Mouse (Mus musculus) thymus, adult 18-20 months (tissue): ENCODE results near the gene Haspin.
A peak's percentile ranks its signal among the peaks of the same experiment; 100 is the strongest.

Source experiments
- DNase-seq, 2 experiments: peaks; one replicate each; pipeline ENCODE4 v3.0.0; 2022; ENCODE audit warnings: mixed read lengths in 2 of 2

Gene Haspin

GRCm38 (mm10) chr11:73137591-73138501, at the start of gene Haspin:
Haspin (minus strand) TSS chr11:73138294.
- DNase-seq = peak; percentile 82 to 83

GRCm38 (mm10) chr11:73187231-73187630, 49.1 kb upstream of the Haspin start:
- DNase-seq = no peak

GRCm38 (mm10) chr11:73185872-73186615, 48.0 kb upstream of the Haspin start:
- DNase-seq = no peak

- no peak for DNase-seq
Measured at GRCm38 (mm10) chr11:73177895-73178294, 39.8 kb upstream of the Haspin start.

- peak; percentile 49 to 51 for DNase-seq
Measured at GRCm38 (mm10) chr11:73177509-73177875, 39.4 kb upstream of the Haspin start.

GRCm38 (mm10) chr11:73176608-73177508, 38.8 kb upstream of the Haspin start, which contains the start of the genes Emc6 and Tax1bp3:
Emc6 (minus strand) TSS chr11:73177037.
Tax1bp3 (plus strand) TSS chr11:73177083.
- DNase-seq = peak; percentile 95 to 96

- DNase-seq = no peak
Measured at GRCm38 (mm10) chr11:73176186-73176585, 38.1 kb upstream of the Haspin start.

GRCm38 (mm10) chr11:73175612-73176011, 37.5 kb upstream of the Haspin start:
- DNase-seq = no peak

GRCm38 (mm10) chr11:73172186-73172585, 34.1 kb upstream of the Haspin start:
- no peak for DNase-seq

- DNase-seq = peak in 1 of 2 experiments; percentile 24
Measured at GRCm38 (mm10) chr11:73169231-73169630, 31.1 kb upstream of the Haspin start.

GRCm38 (mm10) chr11:73168576-73168975, 30.5 kb upstream of the Haspin start:
- no peak for DNase-seq

- no peak for DNase-seq
Measured at GRCm38 (mm10) chr11:73168071-73168470, 30.0 kb upstream of the Haspin start.

GRCm38 (mm10) chr11:73162284-73162683, 24.2 kb upstream of the Haspin start:
- no peak for DNase-seq

- no peak for DNase-seq
Measured at GRCm38 (mm10) chr11:73161616-73162015, 23.5 kb upstream of the Haspin start.

GRCm38 (mm10) chr11:73160811-73161200, 22.7 kb upstream of the Haspin start:
- no peak for DNase-seq

GRCm38 (mm10) chr11:73159957-73160810, 22.1 kb upstream of the Haspin start, which contains the start of gene P2rx5:
P2rx5 (plus strand) TSS chr11:73160421.
- no peak for DNase-seq

GRCm38 (mm10) chr11:73155071-73155470, 17.0 kb upstream of the Haspin start:
- no peak for DNase-seq

GRCm38 (mm10) chr11:73148209-73148608, 10.1 kb upstream of the Haspin start:
- DNase-seq = no peak

- DNase-seq = no peak
Measured at GRCm38 (mm10) chr11:73146975-73147365, 8.9 kb upstream of the Haspin start.

GRCm38 (mm10) chr11:73146026-73146974, 8.2 kb upstream of the Haspin start:
- DNase-seq = no peak
